Mouse (Mus musculus) MEL (cell line): ENCODE data around the gene Abhd17a. TPM values are rescaled to one million over a fixed set of nuclear protein-coding genes. Genes with fewer than 3 reads are reported as not detected.

Experiments
- DNase-seq: peaks from one replicate; pipeline ENCODE4 v3.0.0; 2011; ENCODE audit warnings: low read depth, low spot score
- H3K27ac ChIP-seq: 2 replicates; pipeline ENCODE4 v1.5.1; 2012; ENCODE audit warnings: low read depth, mild to moderate bottlenecking, control low read depth, low read length, moderate library complexity; ENCODE audit not compliant: control insufficient read depth
- H3K27me3 ChIP-seq, 2 experiments: fragments of 150-350 bp in 1 of 2; sonication (generic) in 1 of 2; 2 replicates each; pipeline ENCODE4 v1.6.1; 2012; ENCODE audit warnings: low read length in 2 of 2, mild to moderate bottlenecking in 2 of 2, improper control_type of control experiment in 1 of 2, moderate library complexity in 1 of 2; ENCODE audit not compliant: insufficient read depth in 2 of 2, control insufficient read depth in 1 of 2
- H3K36me3 ChIP-seq, 2 experiments: 2 replicates each; pipeline ENCODE4 v1.6.1; 2012 to 2014; ENCODE audit warnings: low read length in 2 of 2, improper control_type of control experiment in 1 of 2, inconsistent platforms in 1 of 2, mild to moderate bottlenecking in 1 of 2; ENCODE audit not compliant: insufficient read depth in 2 of 2, control insufficient read depth in 1 of 2
- H3K4me1 ChIP-seq, 2 experiments: fragments of 150-350 bp in 1 of 2; sonication (generic) in 1 of 2; 2 replicates each; pipeline ENCODE4 v1.6.1; 2012; ENCODE audit warnings: low read length in 2 of 2, improper control_type of control experiment in 1 of 2, mild to moderate bottlenecking in 1 of 2; ENCODE audit not compliant: insufficient read depth in 2 of 2, control insufficient read depth in 1 of 2
- H3K4me3 ChIP-seq, 2 experiments: fragments of 150-350 bp in 1 of 2; sonication (generic) in 1 of 2; 2 replicates each; pipeline ENCODE4 v1.5.1; 2012; ENCODE audit warnings: low read depth in 2 of 2, low read length in 2 of 2, mild to moderate bottlenecking in 2 of 2, moderate library complexity in 2 of 2, control low read depth in 1 of 2, improper control_type of control experiment in 1 of 2; ENCODE audit not compliant: control insufficient read depth in 1 of 2, insufficient read depth in 1 of 2
- H3K79me2 ChIP-seq: 2 replicates; pipeline ENCODE4 v1.6.1; 2012; ENCODE audit warnings: mild to moderate bottlenecking, low read length, moderate library complexity; ENCODE audit not compliant: control insufficient read depth, poor library complexity, insufficient read depth
- H3K9ac ChIP-seq: 2 replicates; pipeline ENCODE4 v1.6.1; 2012; ENCODE audit warnings: low read depth, mild to moderate bottlenecking, control low read depth, low read length, moderate library complexity; ENCODE audit not compliant: control insufficient read depth, poor library complexity, severe bottlenecking
- H3K9me3 ChIP-seq: fragments of 150-350 bp; sonication (generic); replicated peaks from 2 replicates; pipeline ENCODE4 v1.6.1; 2012; ENCODE audit warnings: mild to moderate bottlenecking, low read length, improper control_type of control experiment, moderate library complexity; ENCODE audit not compliant: insufficient read depth
- BHLHE40 ChIP-seq: IDR thresholded peaks from 2 replicates; pipeline ENCODE4 v1.6.1; 2012; ENCODE audit warnings: low read depth, mild to moderate bottlenecking, inconsistent platforms, low read length, improper control_type of control experiment, borderline replicate concordance
- E2F4 ChIP-seq: IDR thresholded peaks from 2 replicates; pipeline ENCODE4 v1.6.1; 2011; ENCODE audit warnings: low read depth, low read length, improper control_type of control experiment, borderline replicate concordance
- GABPA ChIP-seq: IDR thresholded peaks from 2 replicates; pipeline ENCODE4 v1.6.1; 2012; ENCODE audit warnings: low read depth, mild to moderate bottlenecking, inconsistent platforms, low read length, improper control_type of control experiment, moderate library complexity
- JUND ChIP-seq: IDR thresholded peaks from 2 replicates; pipeline ENCODE4 v1.6.1; 2011; ENCODE audit warnings: low read depth, mild to moderate bottlenecking, improper control_type of control experiment, low read length
- KAT2A ChIP-seq: conservative IDR thresholded peaks from 2 replicates; pipeline ENCODE4 v1.6.1; 2012; ENCODE audit warnings: low read depth, low read length, improper control_type of control experiment, inconsistent platforms
- MAFK ChIP-seq: IDR thresholded peaks from 2 replicates; pipeline ENCODE4 v1.6.1; 2011; ENCODE audit warnings: low read depth, mild to moderate bottlenecking, low read length, improper control_type of control experiment, borderline replicate concordance
- MXI1 ChIP-seq: IDR thresholded peaks from 2 replicates; pipeline ENCODE4 v1.6.1; 2011; ENCODE audit warnings: mild to moderate bottlenecking, low read depth, low read length, improper control_type of control experiment
- MYB ChIP-seq: IDR thresholded peaks from 2 replicates; pipeline ENCODE4 v1.6.1; 2011; ENCODE audit warnings: mild to moderate bottlenecking, low read depth, low read length, improper control_type of control experiment
- NRF1 ChIP-seq: IDR thresholded peaks from 2 replicates; pipeline ENCODE4 v1.6.1; 2014; ENCODE audit warnings: low read depth, mild to moderate bottlenecking, inconsistent platforms, low read length, improper control_type of control experiment, moderate library complexity; ENCODE audit not compliant: poor library complexity, insufficient read depth, severe bottlenecking
- POLR2AphosphoS2 ChIP-seq: IDR thresholded peaks from 2 replicates; pipeline ENCODE4 v1.6.1; 2011; ENCODE audit warnings: low read length, improper control_type of control experiment
- RAD21 ChIP-seq: IDR thresholded peaks from 2 replicates; pipeline ENCODE4 v1.6.1; 2011; ENCODE audit warnings: mild to moderate bottlenecking, low read depth, low read length, improper control_type of control experiment
- RCOR1 ChIP-seq: IDR thresholded peaks from 2 replicates; pipeline ENCODE4 v1.6.1; 2012; ENCODE audit warnings: low read depth, mild to moderate bottlenecking, inconsistent platforms, low read length, improper control_type of control experiment
- SMC3 ChIP-seq: IDR thresholded peaks from 2 replicates; pipeline ENCODE4 v1.6.1; 2011; ENCODE audit warnings: low read depth, low read length, improper control_type of control experiment
- TAL1 ChIP-seq: IDR thresholded peaks from 2 replicates; pipeline ENCODE4 v1.6.1; 2012; ENCODE audit warnings: mild to moderate bottlenecking, inconsistent platforms, low read length, moderate library complexity, mixed read lengths
- TBP ChIP-seq: IDR thresholded peaks from 2 replicates; pipeline ENCODE4 v1.8.0; 2011; ENCODE audit warnings: low read depth, low read length, improper control_type of control experiment
- UBTF ChIP-seq: IDR thresholded peaks from 2 replicates; pipeline ENCODE4 v1.6.1; 2012; ENCODE audit warnings: low read depth, mild to moderate bottlenecking, inconsistent platforms, low read length, improper control_type of control experiment, moderate library complexity, borderline replicate concordance; ENCODE audit not compliant: insufficient read depth
- USF2 ChIP-seq, 2 experiments: IDR thresholded peaks; 2 replicates each; pipeline ENCODE4 v1.6.1; 2011 to 2012; ENCODE audit warnings: improper control_type of control experiment in 2 of 2, low read length in 2 of 2, borderline replicate concordance in 1 of 2, inconsistent platforms in 1 of 2, low read depth in 1 of 2, mild to moderate bottlenecking in 1 of 2; ENCODE audit not compliant: insufficient read depth in 1 of 2
- ZC3H11A ChIP-seq: IDR thresholded peaks from 2 replicates; pipeline ENCODE4 v1.6.1; 2012; ENCODE audit warnings: low read depth, mild to moderate bottlenecking, inconsistent platforms, low read length, improper control_type of control experiment
- ZNF384 ChIP-seq: IDR thresholded peaks from 2 replicates; pipeline ENCODE4 v1.6.1; 2012; ENCODE audit warnings: low read depth, mild to moderate bottlenecking, inconsistent platforms, low read length, improper control_type of control experiment
- polyA plus RNA-seq, 2 experiments: library from polyadenylated mRNA; stranded (reverse) in 1 of 2; unstranded in 1 of 2; fragments of >175 nt in 1 of 2; fragments of >200 nt in 1 of 2; gene quantifications; 2 replicates each; pipeline versions ENCODE4 v1.2.1 to v1.2.4; 2012; ENCODE audit warnings: low replicate concordance in 2 of 2, low read depth in 1 of 2; ENCODE audit not compliant: insufficient read length in 2 of 2, insufficient read depth in 1 of 2, missing spikeins in 1 of 2
- total RNA-seq: library from RNA; depleted of rRNA; stranded (reverse); fragments of 300-350 nt; gene quantifications from 2 replicates; pipeline ENCODE4 v1.2.3, GENCODE M21; 2012

Gene Abhd17a
- total and polyA plus RNA-seq, 3 experiments = 96.2 to 136 (median 98.5) TPM

- Histone ChIP-seq H3K36me3 (peaks cover 0 to 4% of the 10 kb centered on the region in 2 experiments; a peak in 1 of 4 replicates), H3K27ac (no peak overlapping the region), H3K4me1 (no peaks in the 10 kb centered on the region), H3K4me3 (no peak overlapping the region), H3K27me3 (no peaks in the 10 kb centered on the region), H3K9ac (no peak overlapping the region), H3K79me2 (peaks cover 23% of the 10 kb centered on the region), H3K9me3 (no peaks in the 10 kb centered on the region)
- TF ChIP-seq JUND = no peak
- DNase-seq = no peak
Observed at GRCm38 (mm10) chr10:80609269-80609924, 19.3 kb upstream of the Abhd17a start.

- Histone ChIP-seq H3K79me2 (peaks cover 32% of the 10 kb centered on the region), H3K4me3 (no peak overlapping the region), H3K27ac (no peak overlapping the region), H3K27me3 (no peaks in the 10 kb centered on the region), H3K9me3 (no peaks in the 10 kb centered on the region), H3K36me3 (peaks cover 2 to 6% of the 10 kb centered on the region in 2 experiments; a peak in 3 of 4 replicates), H3K9ac (no peak overlapping the region), H3K4me1 (peaks cover 0 to 7% of the 10 kb centered on the region in 2 experiments; a peak in 3 of 4 replicates)
- DNase-seq = no peak
- TF ChIP-seq MXI1 (no peak), POLR2AphosphoS2 (no peak), KAT2A (no peak), E2F4 (no peak), RCOR1 (no peak), GABPA (no peak), ZNF384 (no peak), BHLHE40 (no peak), MAFK (no peak), RAD21 (no peak), TAL1 (no peak), NRF1 (no peak), MYB (no peak), USF2 (IDR thresholded peaks at IDR 0.05; ENCODE audit: borderline replicate concordance in 1 of 2, insufficient read depth in 1 of 2, low read depth in 1 of 2, low read length in 2 of 2) (no peak), ZC3H11A (no peak), UBTF (no peak), TBP (no peak), SMC3 (no peak)
Observed at GRCm38 (mm10) chr10:80608435-80608834, 18.3 kb upstream of the Abhd17a start.
